Mouse (Mus musculus) adrenal gland, adult 2 months (tissue): ENCODE data around the gene Trmt10a. TPM values are rescaled to one million over a fixed set of nuclear protein-coding genes. Genes with fewer than 3 reads are reported as not detected.

ENCODE experiments used
- DNase-seq: peaks from one replicate; pipeline ENCODE4 v3.0.0; 2021
- polyA plus RNA-seq: library from polyadenylated mRNA; depleted of rRNA; stranded (reverse); fragments of >200 nt; gene quantifications from 2 replicates; pipeline ENCODE4 v1.2.3, GENCODE M21; 2012; rRNA removed
- total RNA-seq, 2 experiments: library from RNA; stranded (reverse); gene quantifications; 2 replicates each; pipeline ENCODE4 v1.2.3; 2021

Trmt10a gene
- total and polyA plus RNA-seq, 3 experiments = 1.4 to 11.0 (median 9.8) TPM

GRCm38 (mm10) chr3:138197556-138197955, 54.3 kb downstream of the Trmt10a start:
- DNase-seq = no peak

- peak; percentile 88 for DNase-seq
Observed at GRCm38 (mm10) chr3:138197973-138198721, 54.9 kb downstream of the Trmt10a start.

GRCm38 (mm10) chr3:138198722-138199068, 55.4 kb downstream of the Trmt10a start:
- DNase-seq = no peak

DNA sequence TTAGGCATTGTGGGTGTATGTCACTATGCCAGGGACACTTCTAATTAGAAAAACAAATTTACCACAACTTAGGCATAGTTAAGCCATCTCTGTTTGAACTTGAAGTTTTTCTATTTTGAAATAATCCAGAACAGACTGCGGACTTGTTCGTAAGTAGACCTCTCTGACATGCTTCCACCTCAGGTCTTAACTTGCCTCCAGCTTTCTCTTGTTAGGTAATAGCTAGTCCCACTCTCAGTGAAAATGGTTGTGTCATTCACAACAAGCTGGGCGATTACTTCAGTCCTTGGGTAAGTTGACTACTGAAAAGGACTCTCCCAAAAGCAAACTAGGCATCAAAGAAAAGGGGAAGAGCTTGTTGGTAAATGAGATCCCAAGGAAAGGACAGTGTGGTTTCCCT, 65.6 kb downstream of the Trmt10a start:
- DNase-seq = no peak

Other genes starting within 250 kb of the Trmt10a start
- 10 to 100 TPM; 69.4 to 69.9 TPM for gene Lamtor3, start 224.9 kb upstream of the Trmt10a start, total RNA-seq
- 9.2 and 12.9 TPM in 2 replicates for gene Lamtor3, start 224.9 kb upstream of the Trmt10a start, polyA plus RNA-seq
- 1 to 10 TPM; 3.8 to 4.7 TPM for gene Dapp1, start 161.9 kb upstream of the Trmt10a start, total RNA-seq
- gene Dapp1, start 161.9 kb upstream of the Trmt10a start, polyA plus RNA-seq = 1.8 and 2.6 TPM in 2 replicates
- under 1 TPM in 1 of 2 experiments, not detected in 1; 0.06 TPM for gene 1110002E22Rik, start 78.4 kb upstream of the Trmt10a start, total RNA-seq
- gene 1110002E22Rik, start 78.4 kb upstream of the Trmt10a start, polyA plus RNA-seq = 0.01 TPM in 1 of 2 replicates, not detected in the other
- gene Gm5105, start 76.1 kb upstream of the Trmt10a start, total RNA-seq = not detected
- gene Gm5105, start 76.1 kb upstream of the Trmt10a start, polyA plus RNA-seq = not detected in 2 replicates
- 10 to 100 TPM in 1 of 2 experiments, 1 to 10 TPM in 1; 5.5 to 12.6 TPM for gene Mttp, start 1.5 kb downstream of the Trmt10a start, total RNA-seq
- 0.51 and 0.68 TPM in 2 replicates for gene Mttp, start 1.5 kb downstream of the Trmt10a start, polyA plus RNA-seq
- not detected for gene 4930579F01Rik, start 50.4 kb downstream of the Trmt10a start, total RNA-seq
- not detected in 2 replicates for gene 4930579F01Rik, start 50.4 kb downstream of the Trmt10a start, polyA plus RNA-seq
- gene Adh7, start 74.3 kb downstream of the Trmt10a start, total RNA-seq = 10 to 100 TPM in 1 of 2 experiments, 1 to 10 TPM in 1; 8.4 to 61.8 TPM
- gene Adh7, start 74.3 kb downstream of the Trmt10a start, polyA plus RNA-seq = 3.9 and 4.4 TPM in 2 replicates
- gene Adh1, start 117.5 kb downstream of the Trmt10a start, total RNA-seq = 1,000 to 10,000 TPM; 1,828 to 8,328 TPM
- 1,650 and 3,116 TPM in 2 replicates for gene Adh1, start 117.5 kb downstream of the Trmt10a start, polyA plus RNA-seq
- gene Adh6a, start 169.8 kb downstream of the Trmt10a start, total RNA-seq = not detected
- gene Adh6a, start 169.8 kb downstream of the Trmt10a start, polyA plus RNA-seq = not detected in 2 replicates
- under 1 TPM in 1 of 2 experiments, not detected in 1; 0.17 TPM for gene Adh6b, start 198.3 kb downstream of the Trmt10a start, total RNA-seq
- 0.06 TPM in 1 of 2 replicates, not detected in the other for gene Adh6b, start 198.3 kb downstream of the Trmt10a start, polyA plus RNA-seq